Mouse (Mus musculus) bone marrow, adult 2 months (tissue): ENCODE measurements around the gene Tbcc. TPM values are rescaled to one million over a fixed set of nuclear protein-coding genes. Genes with fewer than 3 reads are reported as not detected.
"Not testable (repeated sequence)": the region's sequence is repeated elsewhere in the genome, so short reads cannot be mapped to it uniquely, and the experiment has no call there.

Source experiments
- H3K27ac ChIP-seq: fragments of 200-500 bp; 2 replicates; pipeline ENCODE4 v1.5.1; 2012; ENCODE audit warnings: low read depth, mild to moderate bottlenecking, control low read depth, inconsistent platforms, low read length; ENCODE audit not compliant: control insufficient read depth, poor library complexity, insufficient read depth
- H3K4me1 ChIP-seq: fragments of 200-500 bp; 2 replicates; pipeline ENCODE4 v1.6.1; 2011; ENCODE audit warnings: low read length; ENCODE audit not compliant: control insufficient read depth, insufficient read depth
- H3K4me3 ChIP-seq: fragments of 200-500 bp; replicated peaks from 2 replicates; pipeline ENCODE3; 2011; ENCODE audit warnings: mild to moderate bottlenecking, low read depth, low read length, control low read depth; ENCODE audit not compliant: control insufficient read depth
- CTCF ChIP-seq: fragments of 200-500 bp; IDR thresholded peaks from 2 replicates; pipeline ENCODE4 v1.5.1; 2011; ENCODE audit warnings: low read length, control low read depth; ENCODE audit not compliant: control insufficient read depth, insufficient read depth
- POLR2A ChIP-seq: fragments of 200-500 bp; IDR thresholded peaks from 2 replicates; pipeline ENCODE4 v1.6.1; 2011; ENCODE audit warnings: low read depth, mild to moderate bottlenecking, control low read depth, low read length, borderline replicate concordance; ENCODE audit not compliant: control insufficient read depth
- WGBS: fragments of 180-500 bp; shearing (Covaris S2); methylation state at CpG from one replicate; pipeline ENCODE4 v1.1.7; 2018; 5-methylcytosine and 5-hydroxymethylcytosine counted together
- polyA plus RNA-seq: library from polyadenylated mRNA; stranded (reverse); fragments of >200 nt; gene quantifications from 2 replicates; pipeline ENCODE4 v1.2.4, GENCODE M21; 2011; ENCODE audit warnings: low replicate concordance; ENCODE audit not compliant: missing spikeins, insufficient read depth, insufficient read length

Tbcc gene
- 11.8 and 24.5 TPM in 2 replicates for polyA plus RNA-seq

GRCm38 (mm10) chr17:46890116-46890815 lies at the start of gene Tbcc:
Gene Tbcc (plus strand): TSS chr17:46890684.
- TF ChIP-seq POLR2A (peak; percentile 99), CTCF (no peak)
- peak within 1 kb of the TSS; percentile 97 for H3K4me3 ChIP-seq
- H3K4me1 ChIP-seq: peaks cover 2% of the 10 kb centered on the region; the same call in 1 of the 2 replicates
- WGBS: under 1% methylated on average over 40 of the region's 40 CpGs
- peak within 1 kb of the TSS; percentile 98 for H3K27ac ChIP-seq

DNA sequence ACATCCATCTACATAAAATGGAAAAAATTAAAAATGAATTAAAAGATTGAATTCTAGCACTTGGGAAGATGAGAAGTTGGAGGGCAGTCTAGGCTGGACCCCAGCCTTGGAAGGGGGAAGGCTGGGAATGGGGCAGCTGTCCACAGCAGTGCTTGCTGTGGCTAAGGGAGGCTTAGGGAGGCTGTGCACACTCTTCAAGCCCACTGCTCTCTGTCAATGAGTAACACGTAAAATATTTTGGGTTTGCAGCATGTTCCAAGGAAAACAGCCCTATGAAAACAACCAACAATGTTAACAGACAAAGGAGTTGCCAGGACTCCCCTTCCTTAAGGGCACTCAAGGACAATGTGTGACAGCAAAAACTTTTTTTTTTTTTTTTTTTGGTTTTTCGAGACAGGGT lies 47.5 kb upstream of the Tbcc start:
- Histone ChIP-seq H3K4me3 (no peak overlapping the region), H3K4me1 (no peaks in the 10 kb centered on the region), H3K27ac (no peak overlapping the region)
- WGBS: 80% methylated on average over 2 of the region's 2 CpGs
- TF ChIP-seq CTCF: no peak
- no peak for TF ChIP-seq POLR2A

DNA sequence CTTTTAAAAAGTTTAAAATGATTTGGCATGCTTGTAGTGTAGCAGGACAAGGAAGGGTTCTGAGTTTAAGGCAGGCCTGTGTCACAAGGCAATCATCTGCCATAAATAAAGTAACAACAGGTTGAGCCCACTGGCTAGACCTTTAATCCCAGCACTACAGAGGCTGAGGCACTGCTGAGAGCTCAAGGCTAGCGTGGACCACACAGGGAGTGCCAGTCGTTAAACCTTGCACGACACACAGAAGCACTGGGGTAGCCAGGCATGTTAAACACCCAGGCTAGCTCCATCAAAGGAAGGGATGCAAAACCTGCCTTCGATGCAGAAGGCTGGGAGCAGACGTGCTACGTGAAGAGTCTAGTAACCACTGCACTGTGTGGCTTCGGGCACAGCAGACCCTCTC lies 46.8 kb upstream of the Tbcc start:
- H3K4me1 ChIP-seq: no peaks in the 10 kb centered on the region
- TF ChIP-seq POLR2A: no peak
- TF ChIP-seq CTCF: no peak
- H3K27ac ChIP-seq: no peak overlapping the region
- H3K4me3 ChIP-seq: no peak overlapping the region
- 94% methylated on average over 7 of the region's 7 CpGs for WGBS

DNA sequence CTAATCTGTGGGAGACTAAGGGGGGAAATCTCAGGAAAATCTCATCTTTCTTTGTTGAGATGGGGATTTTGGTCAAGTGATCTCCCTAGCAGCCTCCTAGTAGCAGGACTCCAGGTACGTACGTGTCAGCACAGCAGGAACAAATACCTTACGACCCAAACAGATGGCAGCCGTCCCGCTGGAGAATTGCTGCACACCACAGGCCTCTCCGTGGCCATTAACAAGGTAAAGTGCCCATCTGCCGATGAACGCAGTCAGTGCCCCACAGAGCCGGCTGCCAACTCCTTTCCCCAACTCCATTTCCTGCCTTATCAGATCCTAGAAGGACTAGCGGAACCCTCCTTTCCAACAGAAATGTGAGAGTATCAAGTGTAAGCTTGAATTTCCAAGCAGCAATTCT lies 45.7 kb upstream of the Tbcc start:
- H3K4me1 ChIP-seq: no peaks in the 10 kb centered on the region
- no peak for TF ChIP-seq POLR2A
- no peak for TF ChIP-seq CTCF
- WGBS: 86% methylated on average over 10 of the region's 10 CpGs

DNA sequence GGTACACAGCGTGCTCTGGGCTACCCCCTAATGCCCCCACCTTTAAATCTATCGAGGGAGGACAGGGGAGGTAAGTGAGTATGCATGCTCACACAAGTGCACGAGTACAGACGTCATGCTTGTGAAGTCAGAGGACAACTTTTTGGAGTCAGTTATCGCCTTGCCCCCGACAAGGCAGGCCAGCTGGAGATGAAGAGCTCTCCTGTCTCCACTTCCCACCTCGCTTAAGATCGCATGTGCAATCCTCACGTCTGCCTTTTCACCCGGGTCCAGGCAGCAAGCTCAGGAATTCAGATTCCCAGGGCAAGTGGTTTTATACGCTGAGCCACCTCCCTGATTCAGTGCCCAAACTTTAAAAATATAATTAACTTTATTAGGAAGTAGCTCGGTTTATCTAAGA lies 45.2 kb upstream of the Tbcc start:
- WGBS: 87% methylated on average over 12 of the region's 12 CpGs
- TF ChIP-seq POLR2A: no peak
- TF ChIP-seq CTCF: no peak
- no peak overlapping the region for H3K27ac ChIP-seq
- no peak overlapping the region for H3K4me3 ChIP-seq
- no peaks in the 10 kb centered on the region for H3K4me1 ChIP-seq

More for the DNA sequence above, 45.7 kb upstream of the Tbcc start:
- H3K27ac ChIP-seq: no peak overlapping the region
- H3K4me3 ChIP-seq: no peak overlapping the region

GRCm38 (mm10) chr17:46846573-46846972 lies 43.9 kb upstream of the Tbcc start:
- H3K4me1 ChIP-seq, H3K4me3 ChIP-seq, H3K27ac ChIP-seq: not testable (repeated sequence)
- 90% methylated on average over 18 of the region's 18 CpGs for WGBS

DNA sequence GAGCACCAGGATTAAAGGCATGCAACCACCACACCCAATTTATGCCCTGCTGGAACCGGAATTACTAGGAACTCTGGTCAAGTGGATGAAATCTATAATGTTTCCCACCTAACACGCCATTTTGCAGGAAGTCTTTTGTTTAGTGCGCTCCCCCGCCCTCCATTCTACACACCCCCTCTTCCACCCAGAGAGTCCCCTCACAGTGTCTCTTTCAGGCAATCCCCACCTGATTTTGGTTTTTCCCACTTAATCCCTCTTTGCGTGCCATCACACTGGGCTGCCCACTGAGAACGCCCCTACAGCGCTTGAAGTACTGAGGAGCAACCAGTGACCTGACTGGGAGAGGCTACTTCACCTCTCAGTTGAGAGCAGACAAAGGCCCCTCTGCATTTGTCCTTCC lies 43.3 kb upstream of the Tbcc start:
- TF ChIP-seq CTCF (no peak), POLR2A (no peak)
- Histone ChIP-seq H3K4me3 (no peak overlapping the region), H3K27ac (no peak overlapping the region), H3K4me1 (no peaks in the 10 kb centered on the region)
- WGBS: 96% methylated on average over 7 of the region's 7 CpGs

- H3K4me1 ChIP-seq: peaks cover 3% of the 10 kb centered on the region
- TF ChIP-seq POLR2A: 0 out of 2 replicates have a peak, but pooled peaks have one; percentile 14
- TF ChIP-seq CTCF: no peak
- WGBS: 20% methylated on average over 6 of the region's 6 CpGs
- H3K27ac ChIP-seq: peak overlapping the region; percentile 37; the same call in 1 of the 2 replicates
- H3K4me3 ChIP-seq: no peak overlapping the region
Measured at GRCm38 (mm10) chr17:46852725-46853124, 37.8 kb upstream of the Tbcc start.

- Histone ChIP-seq H3K27ac (peak overlapping the region; percentile 46), H3K4me3 (no peak overlapping the region), H3K4me1 (peaks cover 3% of the 10 kb centered on the region)
- TF ChIP-seq POLR2A (no peak), CTCF (no peak)
- WGBS: 41% methylated on average over 6 of the region's 6 CpGs
Measured at GRCm38 (mm10) chr17:46853281-46853680, 37.2 kb upstream of the Tbcc start.
